Mouse (Mus musculus) liver, postnatal 0 days (tissue): Measurements from ENCODE around the gene Slc38a1.

Experiments used
- CTCF ChIP-seq: sonication (generic); IDR thresholded peaks from 2 replicates; pipeline ENCODE4 v1.5.1; 2016; ENCODE audit warnings: antibody characterized with exemption, low read depth
- EP300 ChIP-seq: IDR thresholded peaks from 2 replicates; pipeline ENCODE4 v1.6.1; 2016; ENCODE audit warnings: antibody characterized with exemption, low read depth, mild to moderate bottlenecking

DNA sequence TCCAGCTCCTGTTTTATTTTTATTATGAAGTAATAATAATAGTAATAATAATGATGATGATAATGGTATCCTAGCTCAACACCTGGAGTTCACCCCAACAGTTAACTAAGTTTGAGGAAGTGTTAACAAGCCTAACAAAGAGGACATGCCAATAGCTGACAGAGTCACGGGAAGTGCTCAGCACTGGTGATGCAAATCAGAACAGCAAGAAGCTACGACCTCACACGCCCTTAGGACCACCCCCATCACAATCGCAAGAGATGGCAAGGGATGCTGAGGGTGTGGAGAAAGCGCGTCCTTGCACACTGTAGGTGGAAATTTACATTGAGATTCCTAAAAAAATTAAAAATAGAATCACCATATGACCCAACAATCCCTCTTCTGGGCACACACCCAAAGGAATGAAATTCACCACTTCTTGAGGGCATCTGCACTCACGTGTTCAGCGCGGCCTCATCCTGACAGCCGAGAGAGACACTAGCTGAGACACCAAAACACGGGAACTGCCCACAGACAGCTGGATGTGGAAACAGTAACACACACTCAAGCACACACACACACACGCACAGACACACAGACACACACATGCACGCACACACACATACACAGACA lies 11.5 kb downstream of the Slc38a1 start:
- no peak for TF ChIP-seq CTCF
- TF ChIP-seq EP300 = no peak
